28 mouse cellular contexts compared by ENCODE assay signal in the genomic region with DNA sequence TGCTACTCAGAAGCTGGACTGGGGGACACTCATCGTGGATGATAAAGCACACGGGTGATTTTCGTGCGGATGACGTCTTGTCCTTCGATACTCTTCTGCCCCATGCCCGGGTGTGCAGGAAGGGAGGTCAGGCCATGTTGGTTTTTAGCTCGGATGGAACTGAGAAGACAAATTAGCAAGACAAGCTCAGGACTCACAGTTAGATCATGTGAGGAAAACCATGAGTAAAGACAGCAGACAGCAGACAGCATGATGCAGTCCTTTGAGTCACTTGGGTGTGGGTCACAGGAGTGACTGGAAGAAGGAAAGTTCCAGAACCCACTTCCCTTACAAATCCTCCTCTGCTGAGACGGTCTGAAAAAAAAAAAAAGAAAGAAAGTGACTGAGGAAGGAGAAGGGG. TPM values are rescaled to one million over a fixed set of nuclear protein-coding genes. Genes with fewer than 3 reads are reported as not detected.
DNase-seq lines count a peak whose midpoint lies in the region; ATAC-seq and TF ChIP-seq lines count a peak whose summit lies in the region.
"Had no signal": no experiment of that assay in that cellular context is flagged by ENCODE, and none has a peak within 500 bp of the region (broad histone marks: within the 10 kb centered on the region; RNA-seq: fewer than 3 reads in every experiment).

No protein-coding gene starts in this region.

- H3K36me3 ChIP-seq in forebrain, embryonic 13.5 days (ENCODE audit: poor library complexity, severe bottlenecking) = no peaks in the 10 kb centered on the region
- no peaks in the 10 kb centered on the region for H3K36me3 ChIP-seq in forebrain, postnatal 0 days (ENCODE audit: insufficient read depth)
- no peaks in the 10 kb centered on the region for H3K36me3 ChIP-seq in neural tube, embryonic 13.5 days
- no peaks in the 10 kb centered on the region for H3K36me3 ChIP-seq in neural tube, embryonic 15.5 days
- H3K36me3 ChIP-seq in midbrain, embryonic 16.5 days (ENCODE audit: control insufficient read depth, insufficient read depth, low read length) = no peaks in the 10 kb centered on the region
- H3K36me3 ChIP-seq: heart, embryonic 10.5 days; heart, embryonic 15.5 days; hindbrain, embryonic 12.5 days; limb, embryonic 15.5 days; liver, embryonic 13.5 days; midbrain, embryonic 13.5 days; neural tube, embryonic 12.5 days had no signal

- peak overlapping the region; percentile 28; the same call in 1 of the 2 replicates for H3K27ac ChIP-seq in forebrain, embryonic 13.5 days
- H3K27ac ChIP-seq in forebrain, postnatal 0 days (ENCODE audit: low read depth, low read length) = no peak overlapping the region
- H3K27ac ChIP-seq in neural tube, embryonic 13.5 days (replicated peaks) = 0 out of 2 replicates have a peak overlapping the region, but pooled peaks have one; percentile 46
- no peak overlapping the region for H3K27ac ChIP-seq in neural tube, embryonic 15.5 days (replicated peaks)
- H3K27ac ChIP-seq in midbrain, embryonic 16.5 days (ENCODE audit: low read length) = no peak overlapping the region
- H3K27ac ChIP-seq: heart, embryonic 10.5 days; heart, embryonic 15.5 days; limb, embryonic 10.5 days; liver, embryonic 13.5 days; midbrain, embryonic 13.5 days; neural tube, embryonic 12.5 days had no signal

- no peak overlapping the region for H3K9ac ChIP-seq in forebrain, embryonic 13.5 days
- no peak overlapping the region for H3K9ac ChIP-seq in forebrain, postnatal 0 days
- H3K9ac ChIP-seq in neural tube, embryonic 13.5 days = no peak overlapping the region
- no peak overlapping the region for H3K9ac ChIP-seq in neural tube, embryonic 15.5 days (replicated peaks)
- H3K9ac ChIP-seq in midbrain, embryonic 16.5 days (ENCODE audit: low read depth, low read length) = no peak overlapping the region
- H3K9ac ChIP-seq: heart, embryonic 15.5 days; hindbrain, embryonic 12.5 days; limb, embryonic 15.5 days; liver, embryonic 13.5 days; midbrain, embryonic 13.5 days; neural tube, embryonic 12.5 days had no signal

- DNase-seq in forebrain, postnatal 0 days = no peak
- DNase-seq in fibroblast of lung, adult 2 months (ENCODE audit: low read depth) = peak; percentile 60
- DNase-seq in cerebellum, adult 18-20 months = no peak
- DNase-seq: cerebellum, adult 11 months; gastrocnemius, postnatal 25 days; heart, adult 11 months; heart, postnatal 36 days; kidney, adult 9 months; kidney, postnatal 10 days; liver, embryonic 13.5 days; lung, adult 18-20 months; lung, postnatal 4 days; retina, postnatal 1 day; right cerebral cortex, postnatal 14 days; thymus, postnatal 4 days had no signal

- 86% methylated on average over 9 of the region's 9 CpGs for WGBS in forebrain, embryonic 13.5 days
- WGBS in forebrain, postnatal 0 days = 73% methylated on average over 9 of the region's 9 CpGs
- WGBS in neural tube, embryonic 13.5 days = 78% methylated on average over 9 of the region's 9 CpGs
- 75% methylated on average over 9 of the region's 9 CpGs for WGBS in neural tube, embryonic 15.5 days
- 79% methylated on average over 9 of the region's 9 CpGs for WGBS in midbrain, embryonic 16.5 days

- H3K4me2 ChIP-seq in forebrain, embryonic 13.5 days = no peak overlapping the region
- H3K4me2 ChIP-seq in forebrain, postnatal 0 days (ENCODE audit: low read depth) = no peak overlapping the region
- H3K4me2 ChIP-seq in neural tube, embryonic 13.5 days = no peak overlapping the region
- no peak overlapping the region for H3K4me2 ChIP-seq in neural tube, embryonic 15.5 days
- H3K4me2 ChIP-seq in midbrain, embryonic 16.5 days (ENCODE audit: low read length) = no peak overlapping the region
- H3K4me2 ChIP-seq: heart, embryonic 15.5 days; hindbrain, embryonic 12.5 days; limb, embryonic 15.5 days; liver, embryonic 13.5 days; midbrain, embryonic 13.5 days; neural tube, embryonic 12.5 days had no signal

- no peaks in the 10 kb centered on the region for H3K27me3 ChIP-seq in forebrain, embryonic 13.5 days
- no peaks in the 10 kb centered on the region for H3K27me3 ChIP-seq in forebrain, postnatal 0 days (ENCODE audit: insufficient read depth, low read length)
- H3K27me3 ChIP-seq in neural tube, embryonic 13.5 days = no peaks in the 10 kb centered on the region
- H3K27me3 ChIP-seq in neural tube, embryonic 15.5 days (replicated peaks) = no peaks in the 10 kb centered on the region
- H3K27me3 ChIP-seq in midbrain, embryonic 16.5 days (ENCODE audit: control insufficient read depth, insufficient read depth, low read depth, low read length) = no peaks in the 10 kb centered on the region
- H3K27me3 ChIP-seq: heart, embryonic 15.5 days; hindbrain, embryonic 12.5 days; limb, embryonic 15.5 days; liver, embryonic 13.5 days; midbrain, embryonic 13.5 days; neural tube, embryonic 12.5 days had no signal

- ATAC-seq in forebrain, embryonic 13.5 days = no peak
- ATAC-seq in forebrain, postnatal 0 days = no peak
- ATAC-seq in neural tube, embryonic 13.5 days (ENCODE audit: low read depth) = no peak
- ATAC-seq in neural tube, embryonic 15.5 days (ENCODE audit: low FRiP score) = no peak
- no peak for ATAC-seq in midbrain, embryonic 16.5 days
- ATAC-seq: intestine, postnatal 0 days; lung, postnatal 0 days; midbrain, embryonic 13.5 days had no signal

- H3K4me3 ChIP-seq in forebrain, embryonic 13.5 days = no peak overlapping the region
- no peak overlapping the region for H3K4me3 ChIP-seq in forebrain, postnatal 0 days (ENCODE audit: low read depth, low read length)
- H3K4me3 ChIP-seq in neural tube, embryonic 13.5 days = no peak overlapping the region
- H3K4me3 ChIP-seq in neural tube, embryonic 15.5 days (replicated peaks) = no peak overlapping the region
- H3K4me3 ChIP-seq in midbrain, embryonic 16.5 days (ENCODE audit: low read depth, low read length) = no peak overlapping the region
- H3K4me3 ChIP-seq: heart, embryonic 10.5 days; heart, embryonic 15.5 days; hindbrain, embryonic 12.5 days; limb, embryonic 10.5 days; limb, embryonic 15.5 days; liver, embryonic 13.5 days; midbrain, embryonic 13.5 days; neural tube, embryonic 12.5 days had no signal

- 0 out of 2 replicates have a peak, but pooled peaks cover 3% of the 10 kb centered on the region for H3K4me1 ChIP-seq in forebrain, embryonic 13.5 days
- H3K4me1 ChIP-seq in forebrain, postnatal 0 days (ENCODE audit: insufficient read depth) = peaks cover 5% of the 10 kb centered on the region; the same call in 1 of the 2 replicates
- peaks cover 62% of the 10 kb centered on the region for H3K4me1 ChIP-seq in neural tube, embryonic 13.5 days (replicated peaks)
- H3K4me1 ChIP-seq in neural tube, embryonic 15.5 days = peaks cover 23% of the 10 kb centered on the region
- peaks cover 9% of the 10 kb centered on the region for H3K4me1 ChIP-seq in midbrain, embryonic 16.5 days (ENCODE audit: control insufficient read depth, insufficient read depth, low read length)
- H3K4me1 ChIP-seq: heart, embryonic 15.5 days had no signal

- no peaks in the 10 kb centered on the region for H3K9me3 ChIP-seq in forebrain, embryonic 13.5 days (replicated peaks)
- no peaks in the 10 kb centered on the region for H3K9me3 ChIP-seq in forebrain, postnatal 0 days (ENCODE audit: low read length)
- no peaks in the 10 kb centered on the region for H3K9me3 ChIP-seq in neural tube, embryonic 13.5 days
- no peaks in the 10 kb centered on the region for H3K9me3 ChIP-seq in neural tube, embryonic 15.5 days (replicated peaks)
- H3K9me3 ChIP-seq in midbrain, embryonic 16.5 days (replicated peaks; ENCODE audit: control insufficient read depth, low read length, poor library complexity, severe bottlenecking) = no peaks in the 10 kb centered on the region
- H3K9me3 ChIP-seq: heart, embryonic 10.5 days; heart, embryonic 15.5 days; hindbrain, embryonic 12.5 days; limb, embryonic 10.5 days; limb, embryonic 15.5 days; liver, embryonic 13.5 days; midbrain, embryonic 13.5 days; neural tube, embryonic 12.5 days had no signal

- no peak for TF ChIP-seq CTCF in forebrain, postnatal 0 days (IDR thresholded peaks at IDR 0.05; ENCODE audit: low read depth)

RNA-seq across cellular contexts. Expression of a gene that starts 53.5 kb away (rescaled TPM):
- polyA plus RNA-seq in forebrain, embryonic 13.5 days (2015; fragmentation: Nextera tagmentation; extraction: Ambion mirVana) = 3,030 and 3,122 TPM in 2 replicates
- total RNA-seq in forebrain, postnatal 0 days (2014; rRNA removed) = 3,364 and 4,241 TPM in 2 replicates
- polyA plus RNA-seq in forebrain, postnatal 0 days (2015; fragmentation: Nextera tagmentation; extraction: Ambion mirVana) = 2,287 and 2,372 TPM in 2 replicates
- 2,997 and 3,038 TPM in 2 replicates for polyA plus RNA-seq in neural tube, embryonic 13.5 days (2015; fragmentation: Nextera tagmentation; extraction: Ambion mirVana)
- 3,055 and 3,120 TPM in 2 replicates for polyA plus RNA-seq in neural tube, embryonic 15.5 days (2015; fragmentation: Nextera tagmentation; extraction: Ambion mirVana)
- polyA plus RNA-seq in midbrain, embryonic 16.5 days (2015; fragmentation: Nextera tagmentation; extraction: Ambion mirVana) = 3,317 and 3,489 TPM in 2 replicates

Comparison
In these comparisons a context has a peak if more than half of its experiments do, and no peak if none do; other contexts are left out.
1. H3K27ac ChIP-seq: peak in forebrain, embryonic 13.5 days (single experiment) and neural tube, embryonic 13.5 days (single experiment); none in forebrain, postnatal 0 days (single experiment), neural tube, embryonic 15.5 days (single experiment) and midbrain, embryonic 16.5 days (single experiment).